Mouse (Mus musculus): ENCODE results near the gene Gm9837. TPM values are rescaled to one million over a fixed set of nuclear protein-coding genes. Genes with fewer than 3 reads are reported as not detected.
A peak's percentile ranks its signal among the peaks of the same experiment; 100 is the strongest.

Gm9837 gene
- polyA plus RNA-seq, 1 experiment from 2014 or later, result not detected

DNA sequence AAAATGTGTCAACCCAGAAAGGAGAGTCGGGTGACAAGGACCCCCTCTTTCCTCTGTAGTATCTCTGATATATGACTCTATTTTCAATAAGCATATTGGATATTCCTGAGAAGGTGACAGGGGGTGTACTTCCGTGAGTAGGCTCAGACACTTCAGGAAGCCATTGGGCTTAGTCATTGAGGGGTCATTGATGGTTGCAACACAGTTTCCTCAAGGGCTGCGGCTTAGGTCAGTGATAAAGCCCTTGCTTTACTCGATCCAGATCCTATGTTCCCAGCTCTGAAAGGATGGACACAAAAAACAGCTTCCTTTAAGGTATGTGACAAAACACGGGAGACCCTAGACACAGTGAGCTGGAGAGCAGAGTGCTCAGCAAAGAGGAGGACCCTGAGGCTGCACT lies 33.5 kb upstream of the Gm9837 start:
- Histone ChIP-seq H3K9me3 (no peaks in the 10 kb centered on the region), H3K4me2 (replicated peaks) (no peak overlapping the region), H3K27ac (no peak overlapping the region), H3K9ac (replicated peaks) (no peak overlapping the region), H3K27me3 (peaks cover 26% of the 10 kb centered on the region), H3K4me1 (replicated peaks) (peaks cover 7% of the 10 kb centered on the region; the same call in 1 of the 2 replicates), H3K36me3 (no peaks in the 10 kb centered on the region), H3K4me3 (replicated peaks) (no peak overlapping the region)
- 92% methylated on average over 5 of the region's 5 CpGs for WGBS
- no peak for ATAC-seq

DNA sequence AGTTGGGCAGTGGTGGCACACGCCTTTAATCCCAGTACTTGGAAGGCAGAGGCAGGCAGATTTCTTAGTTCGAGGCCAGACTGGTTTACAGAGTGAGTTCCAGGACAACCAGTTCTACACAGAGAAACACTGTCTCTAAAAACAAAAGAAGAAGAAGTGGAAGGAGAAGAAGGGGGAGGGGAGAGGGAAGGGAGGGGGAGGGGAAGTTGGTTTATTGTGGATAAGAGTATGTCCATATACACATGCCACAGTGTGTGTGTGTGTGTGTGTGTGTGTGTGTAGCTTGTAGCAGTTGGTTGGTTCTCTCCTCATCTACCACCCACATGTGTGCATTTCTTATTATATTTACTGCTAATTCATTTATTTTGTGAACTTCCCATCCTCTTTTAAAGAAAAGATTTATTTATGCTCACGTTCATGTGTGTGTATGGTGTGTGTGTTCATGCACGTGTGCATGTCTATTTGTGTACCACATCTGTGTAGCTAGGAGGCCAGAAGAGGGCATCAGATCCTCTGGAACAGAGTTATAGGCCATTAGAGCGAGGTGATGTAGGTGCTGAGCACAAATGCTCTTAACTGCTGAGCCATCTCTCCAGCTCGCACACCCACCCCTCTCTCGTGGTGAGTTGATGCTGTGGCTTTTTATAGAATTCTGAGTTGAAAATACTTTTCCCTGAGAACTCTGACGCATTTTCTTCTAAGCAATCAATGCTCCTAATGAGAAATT lies 31.9 kb upstream of the Gm9837 start:
- peaks cover 40% of the 10 kb centered on the region for H3K27me3 ChIP-seq
- no peak for ATAC-seq
- no peak overlapping the region for H3K4me2 ChIP-seq (replicated peaks)
- no peak overlapping the region for H3K4me3 ChIP-seq (replicated peaks)
- no peaks in the 10 kb centered on the region for H3K36me3 ChIP-seq
- H3K9ac ChIP-seq (replicated peaks), result no peak overlapping the region
- 83% methylated on average over 8 of the region's 8 CpGs for WGBS
- H3K4me1 ChIP-seq (replicated peaks), result peaks cover 5% of the 10 kb centered on the region; the same call in 1 of the 2 replicates
- no peak overlapping the region for H3K27ac ChIP-seq
- no peaks in the 10 kb centered on the region for H3K9me3 ChIP-seq

DNA sequence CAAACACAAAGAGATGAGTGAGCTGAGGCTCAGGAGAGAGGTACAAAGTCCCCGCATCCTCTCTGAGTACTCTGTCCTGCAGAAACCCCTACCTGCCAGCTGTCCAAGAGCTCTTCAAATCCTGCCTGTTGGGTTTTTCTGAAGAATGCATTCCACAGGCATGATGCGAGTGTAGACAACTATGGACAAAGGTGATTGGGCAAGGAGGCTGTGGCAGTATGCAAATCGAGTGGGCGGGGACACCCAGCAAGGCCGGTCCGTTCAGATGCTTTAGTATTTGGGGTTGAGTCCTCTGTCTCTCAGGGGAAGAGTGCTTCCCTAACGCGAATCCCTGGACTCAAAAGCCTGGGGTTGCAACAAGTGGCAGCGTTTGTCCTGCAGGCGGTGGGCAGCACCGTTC lies 30.3 kb upstream of the Gm9837 start:
- Histone ChIP-seq H3K27me3 (peaks cover 52% of the 10 kb centered on the region), H3K36me3 (no peaks in the 10 kb centered on the region), H3K9me3 (no peaks in the 10 kb centered on the region), H3K27ac (no peak overlapping the region), H3K4me1 (replicated peaks) (peaks cover 10% of the 10 kb centered on the region), H3K9ac (replicated peaks) (no peak overlapping the region), H3K4me2 (replicated peaks) (no peak overlapping the region), H3K4me3 (replicated peaks) (no peak overlapping the region)
- 9% methylated on average over 11 of the region's 11 CpGs for WGBS
- no peak for ATAC-seq

DNA sequence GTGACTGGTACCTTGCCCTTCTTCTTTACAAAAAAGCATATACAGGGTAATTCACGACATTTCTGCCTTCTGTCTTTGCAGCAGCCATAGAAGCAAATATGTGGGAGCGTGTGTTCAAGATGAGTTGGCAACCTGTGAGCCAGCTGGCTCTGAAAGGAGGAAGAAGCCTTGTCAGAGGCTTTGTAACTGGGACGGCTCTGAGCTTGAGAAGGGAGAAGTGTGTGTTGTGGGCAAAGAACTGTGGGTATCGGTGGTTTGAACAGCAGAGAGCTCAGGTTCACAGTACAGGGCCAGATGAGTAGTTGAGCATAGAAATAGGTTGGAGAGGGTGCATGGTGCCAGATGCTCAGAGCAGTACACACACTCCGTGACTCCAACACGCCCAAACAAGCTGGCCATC lies 26.7 kb upstream of the Gm9837 start:
- H3K4me1 ChIP-seq (replicated peaks), result peaks cover 22% of the 10 kb centered on the region
- no peak for ATAC-seq
- no peaks in the 10 kb centered on the region for H3K9me3 ChIP-seq
- no peak overlapping the region for H3K4me3 ChIP-seq (replicated peaks)
- H3K9ac ChIP-seq (replicated peaks), result no peak overlapping the region
- no peak overlapping the region for H3K27ac ChIP-seq
- H3K4me2 ChIP-seq (replicated peaks), result no peak overlapping the region
- H3K36me3 ChIP-seq, result no peaks in the 10 kb centered on the region
- peaks cover 56% of the 10 kb centered on the region for H3K27me3 ChIP-seq
- 84% methylated on average over 6 of the region's 6 CpGs for WGBS

DNA sequence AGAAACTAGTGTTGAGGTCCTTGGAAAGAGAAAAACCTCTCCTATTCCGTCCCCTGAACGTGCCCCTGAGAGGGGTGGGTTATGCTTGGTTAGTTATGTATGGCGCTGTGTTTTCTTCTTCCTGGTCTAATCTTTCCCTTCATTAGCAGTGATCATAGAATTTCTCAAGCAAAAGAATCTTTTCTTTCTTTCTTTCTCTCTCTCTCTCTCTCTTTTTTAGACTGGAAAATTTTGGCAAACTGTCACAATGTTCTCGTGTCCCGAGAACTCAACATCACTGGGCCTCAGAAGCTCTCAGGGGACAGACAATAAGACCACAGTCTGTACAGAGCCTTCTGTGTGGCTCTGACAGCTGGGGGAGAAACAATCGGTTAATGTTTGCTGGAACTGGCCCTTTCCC lies 25.1 kb upstream of the Gm9837 start:
- Histone ChIP-seq H3K4me1 (replicated peaks) (peaks cover 21% of the 10 kb centered on the region), H3K36me3 (no peaks in the 10 kb centered on the region), H3K9me3 (no peaks in the 10 kb centered on the region), H3K4me3 (replicated peaks) (no peak overlapping the region), H3K9ac (replicated peaks) (no peak overlapping the region), H3K27me3 (peaks cover 52% of the 10 kb centered on the region), H3K27ac (peak overlapping the region; percentile 20; the same call in 1 of the 2 replicates), H3K4me2 (replicated peaks) (no peak overlapping the region)
- no peak for ATAC-seq
- 14% methylated on average over 6 of the region's 6 CpGs for WGBS

DNA sequence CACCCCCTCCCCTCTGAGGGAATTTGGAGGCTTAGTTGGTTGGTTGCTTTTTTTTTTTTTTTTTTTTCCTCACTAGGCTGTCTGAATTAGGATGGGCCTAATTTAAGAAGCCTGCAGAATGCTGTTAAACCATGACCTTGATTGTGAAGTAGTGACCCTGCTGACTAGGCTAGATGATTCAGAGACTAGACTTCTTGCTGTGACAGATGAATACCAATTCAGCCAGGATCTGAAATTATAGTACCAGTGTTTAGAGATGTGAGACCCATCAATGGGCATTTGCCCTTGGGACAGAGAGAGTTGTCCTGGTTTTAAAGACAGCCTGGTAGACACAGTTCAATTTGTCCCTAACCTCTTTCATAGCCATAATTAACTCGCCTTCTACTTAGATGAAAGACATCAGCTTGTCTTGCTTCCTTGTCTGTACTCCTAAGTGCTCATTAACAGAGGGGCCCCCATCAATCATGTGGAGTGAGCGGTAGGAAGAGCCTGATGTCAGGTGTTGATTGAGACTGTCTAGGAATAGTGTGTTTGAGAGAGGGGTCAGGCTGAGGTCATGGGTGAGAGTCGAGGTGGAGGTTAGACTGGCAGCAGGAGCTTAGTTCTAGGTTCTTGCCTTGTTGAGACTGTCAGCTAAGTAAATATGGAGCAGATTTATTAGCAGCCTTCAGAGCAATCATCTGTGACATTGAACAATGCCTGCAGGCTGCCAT lies 23.1 kb upstream of the Gm9837 start:
- Histone ChIP-seq H3K4me3 (replicated peaks) (no peak overlapping the region), H3K27me3 (peaks cover 50% of the 10 kb centered on the region), H3K9ac (replicated peaks) (no peak overlapping the region), H3K9me3 (no peaks in the 10 kb centered on the region), H3K36me3 (no peaks in the 10 kb centered on the region), H3K4me1 (replicated peaks) (peaks cover 20% of the 10 kb centered on the region), H3K4me2 (replicated peaks) (no peak overlapping the region), H3K27ac (no peak overlapping the region)
- 21% methylated on average over 3 of the region's 3 CpGs for WGBS
- ATAC-seq, result no peak

DNA sequence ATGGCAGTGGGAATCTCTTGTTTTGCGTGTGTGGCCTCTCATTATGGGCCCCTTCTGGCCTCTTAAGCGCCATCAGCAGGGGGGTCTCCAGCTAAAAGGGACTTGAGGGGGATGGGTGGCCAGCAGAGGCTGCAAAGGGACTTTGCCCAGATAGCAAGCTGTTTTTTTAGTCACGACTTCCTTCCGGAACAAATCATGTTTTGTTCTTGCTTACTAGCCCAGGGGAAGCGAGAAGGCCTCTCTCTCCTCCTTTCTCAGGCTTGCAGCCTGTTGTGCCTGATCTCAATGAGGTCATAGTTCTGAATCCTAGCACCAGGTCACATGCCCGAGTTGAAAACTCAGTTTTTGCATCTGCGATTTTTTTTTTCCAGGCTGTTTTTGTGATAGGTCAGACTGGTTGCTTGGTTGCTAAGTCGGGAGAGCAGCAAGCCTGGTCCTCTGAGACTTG lies 21.7 kb upstream of the Gm9837 start:
- H3K9ac ChIP-seq (replicated peaks), result no peak overlapping the region
- H3K9me3 ChIP-seq, result no peaks in the 10 kb centered on the region
- no peaks in the 10 kb centered on the region for H3K36me3 ChIP-seq
- H3K27ac ChIP-seq, result no peak overlapping the region
- peaks cover 51% of the 10 kb centered on the region for H3K27me3 ChIP-seq
- H3K4me1 ChIP-seq (replicated peaks), result peaks cover 27% of the 10 kb centered on the region
- ATAC-seq, result peak; percentile 67; the same call in 1 of the 2 replicates
- H3K4me3 ChIP-seq (replicated peaks), result no peak overlapping the region
- no peak overlapping the region for H3K4me2 ChIP-seq (replicated peaks)
- 5% methylated on average over 8 of the region's 8 CpGs for WGBS

DNA sequence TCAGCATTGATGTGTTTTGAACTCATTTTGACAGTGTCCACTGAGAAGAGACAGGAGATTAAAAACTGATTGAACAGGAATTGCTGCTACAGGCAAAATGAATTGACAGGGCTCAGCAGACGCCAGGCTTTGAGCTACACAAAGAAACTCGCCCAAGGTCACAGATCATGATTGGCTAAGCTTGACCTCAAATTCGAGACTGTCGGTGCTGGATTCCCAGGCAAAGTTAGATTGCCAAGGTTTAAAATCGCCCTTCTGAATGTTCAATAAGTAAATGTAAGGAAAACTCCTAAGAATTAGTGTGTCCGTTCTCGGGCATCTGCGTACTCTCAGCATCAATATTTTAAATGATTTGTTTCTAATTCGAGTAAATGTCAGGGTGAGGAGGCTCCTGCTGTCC lies 19.1 kb upstream of the Gm9837 start:
- H3K9me3 ChIP-seq, result no peaks in the 10 kb centered on the region
- H3K9ac ChIP-seq (replicated peaks), result no peak overlapping the region
- no peak for ATAC-seq
- H3K27ac ChIP-seq, result no peak overlapping the region
- no peaks in the 10 kb centered on the region for H3K36me3 ChIP-seq
- H3K4me1 ChIP-seq (replicated peaks), result peaks cover 19% of the 10 kb centered on the region
- peaks cover 64% of the 10 kb centered on the region for H3K27me3 ChIP-seq
- no peak overlapping the region for H3K4me2 ChIP-seq (replicated peaks)
- WGBS, result 43% methylated on average over 9 of the region's 9 CpGs
- no peak overlapping the region for H3K4me3 ChIP-seq (replicated peaks)

DNA sequence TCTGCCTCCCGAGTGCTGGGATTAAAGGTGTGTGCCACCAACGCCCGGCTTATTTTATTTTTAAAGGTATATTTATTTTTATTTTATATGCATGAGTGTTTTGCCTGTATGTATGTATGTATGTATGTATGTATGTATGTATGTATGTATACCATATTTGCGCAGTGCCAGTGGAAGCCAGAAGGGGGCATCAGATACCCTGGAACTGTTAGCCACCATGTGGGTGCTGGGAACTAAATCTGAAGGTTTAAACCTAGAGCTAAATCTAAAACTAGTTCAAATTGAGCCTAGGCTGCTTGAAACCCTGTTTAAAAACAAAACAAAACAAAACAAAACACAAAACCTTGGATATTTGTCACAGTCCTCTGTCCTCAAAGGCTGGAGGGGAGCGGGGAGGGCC lies 18.7 kb upstream of the Gm9837 start:
- Histone ChIP-seq H3K9me3 (no peaks in the 10 kb centered on the region), H3K4me3 (replicated peaks) (no peak overlapping the region), H3K4me2 (replicated peaks) (no peak overlapping the region), H3K4me1 (replicated peaks) (peaks cover 19% of the 10 kb centered on the region), H3K36me3 (no peaks in the 10 kb centered on the region), H3K27me3 (peaks cover 66% of the 10 kb centered on the region), H3K27ac (no peak overlapping the region), H3K9ac (replicated peaks) (no peak overlapping the region)
- no peak for ATAC-seq
- WGBS, result 86% methylated on average over 5 of the region's 5 CpGs

DNA sequence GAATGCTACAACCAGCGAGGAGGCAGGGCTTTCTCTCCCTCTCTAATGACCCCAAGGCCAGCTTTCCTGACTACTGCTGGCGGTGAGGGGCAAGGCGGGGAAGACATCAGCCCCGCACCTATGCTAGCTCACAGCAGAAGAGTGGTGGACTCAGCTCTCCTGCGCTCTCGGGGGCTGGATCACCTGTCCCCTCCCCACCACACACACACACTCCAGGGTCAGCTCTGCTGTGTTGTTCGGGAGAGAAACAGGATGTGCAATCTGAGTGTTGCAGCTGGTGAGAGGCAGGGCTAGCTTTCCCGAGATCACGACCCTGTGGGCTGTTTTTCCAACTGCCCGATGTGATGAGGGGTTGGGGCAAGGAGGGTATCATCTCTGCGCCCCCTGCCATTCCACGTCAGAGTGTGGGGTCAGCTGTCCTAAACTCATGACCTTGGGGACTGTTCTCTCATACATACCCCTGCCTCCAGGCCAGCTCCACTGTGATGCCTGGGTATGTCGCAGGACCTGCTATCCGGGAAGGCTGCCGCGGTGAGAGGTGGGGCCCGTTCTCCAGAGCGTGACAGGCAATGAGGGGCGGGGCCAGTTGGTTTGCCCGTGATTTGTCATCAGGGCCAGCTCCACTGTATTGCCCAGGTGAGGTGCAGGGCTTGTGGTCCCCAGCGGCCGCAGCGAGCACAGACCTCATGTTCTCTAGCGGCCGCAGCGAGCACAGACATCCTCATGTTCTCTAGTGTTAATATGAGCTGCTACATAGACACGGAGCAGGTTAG lies 16.7 kb upstream of the Gm9837 start:
- peak; percentile 41; the same call in 1 of the 2 replicates for ATAC-seq

DNA sequence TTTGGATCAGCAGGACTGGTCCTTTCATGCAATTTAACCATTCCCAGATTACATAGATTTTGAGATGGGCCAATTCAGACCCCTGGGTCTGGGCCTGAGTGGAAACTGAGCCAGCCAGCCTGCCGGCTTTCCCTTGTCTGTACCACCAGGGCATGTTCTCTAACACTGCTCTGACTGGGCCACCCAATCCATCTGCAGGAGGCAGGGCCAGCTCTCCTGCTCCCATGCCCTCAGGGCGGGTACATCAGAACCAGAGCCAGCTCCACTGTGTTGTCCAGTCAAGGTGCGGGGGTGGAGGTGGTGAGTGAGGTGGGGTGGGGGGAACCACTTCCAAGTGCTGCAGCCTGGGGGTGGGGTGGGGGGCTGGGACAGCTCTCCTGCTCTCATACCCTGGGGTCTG lies 16.1 kb upstream of the Gm9837 start:
- no peak overlapping the region for H3K4me3 ChIP-seq (replicated peaks)
- WGBS, result 70% methylated on average over 3 of the region's 3 CpGs
- H3K9ac ChIP-seq (replicated peaks), result no peak overlapping the region
- H3K27ac ChIP-seq, result no peak overlapping the region
- H3K36me3 ChIP-seq, result no peaks in the 10 kb centered on the region
- ATAC-seq, result no peak
- H3K4me2 ChIP-seq (replicated peaks), result no peak overlapping the region
- H3K4me1 ChIP-seq (replicated peaks), result peaks cover 10% of the 10 kb centered on the region
- peaks cover 80% of the 10 kb centered on the region for H3K27me3 ChIP-seq
- no peaks in the 10 kb centered on the region for H3K9me3 ChIP-seq

More for the DNA sequence above, 16.7 kb upstream of the Gm9837 start:
- Histone ChIP-seq H3K27me3 (peaks cover 73% of the 10 kb centered on the region), H3K36me3 (no peaks in the 10 kb centered on the region), H3K4me2 (replicated peaks) (peak overlapping the region; percentile 50), H3K9ac (replicated peaks) (peak overlapping the region; percentile 32; the same call in 1 of the 2 replicates), H3K4me3 (replicated peaks) (peak overlapping the region; percentile 24), H3K27ac (no peak overlapping the region), H3K4me1 (replicated peaks) (peaks cover 14% of the 10 kb centered on the region), H3K9me3 (no peaks in the 10 kb centered on the region)
- 13% methylated on average over 27 of the region's 27 CpGs for WGBS

DNA sequence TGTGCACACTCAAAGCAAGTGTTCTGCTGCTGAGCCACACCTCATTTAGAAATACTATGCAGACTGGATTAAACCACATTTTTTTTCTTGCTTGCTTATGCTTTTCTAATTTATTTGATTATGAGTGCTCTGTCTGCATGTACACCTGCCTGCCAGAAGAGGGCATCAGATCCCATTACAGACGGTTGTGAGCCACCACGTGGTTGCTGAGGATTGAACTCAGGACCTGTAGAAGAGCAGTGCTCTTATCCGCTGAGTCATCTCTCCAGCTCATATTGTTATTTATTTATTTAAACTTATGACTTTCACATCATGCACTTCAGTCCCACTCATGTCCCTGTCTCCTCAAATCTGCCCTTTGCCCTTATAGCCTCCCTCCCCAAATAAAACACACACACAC lies 15.4 kb upstream of the Gm9837 start:
- H3K27me3 ChIP-seq, result peaks cover 84% of the 10 kb centered on the region

More for the DNA sequence above, 15.4 kb upstream of the Gm9837 start:
- Histone ChIP-seq H3K9me3 (no peaks in the 10 kb centered on the region), H3K4me1 (replicated peaks) (peaks cover 10% of the 10 kb centered on the region), H3K27ac (no peak overlapping the region), H3K9ac (replicated peaks) (no peak overlapping the region), H3K4me2 (replicated peaks) (no peak overlapping the region), H3K36me3 (no peaks in the 10 kb centered on the region), H3K4me3 (replicated peaks) (no peak overlapping the region)
- no peak for ATAC-seq
- WGBS, result 44% methylated on average over 3 of the region's 3 CpGs
